Mouse (Mus musculus) urinary bladder, postnatal 36 days (tissue): ENCODE measurements around the gene Lpxn.

Source experiments
- DNase-seq, 2 experiments: peaks; one replicate each; pipeline ENCODE4 v3.0.0; 2022; ENCODE audit warnings: low spot score in 2 of 2, mixed read lengths in 1 of 2

Lpxn gene

GRCm38 (mm10) chr19:12795511-12796327 lies at the start of gene Lpxn, which contains the start of gene Zfp91:
Lpxn (plus strand) TSS chr19:12796193.
Zfp91 (minus strand) TSS chr19:12796126.
- peak; percentile 91 to 96 for DNase-seq

GRCm38 (mm10) chr19:12756286-12756685 lies 39.7 kb upstream of the Lpxn start:
- DNase-seq, result no peak

- DNase-seq, result no peak
Observed at GRCm38 (mm10) chr19:12758936-12759478, 37.0 kb upstream of the Lpxn start.

GRCm38 (mm10) chr19:12759656-12760055 lies 36.3 kb upstream of the Lpxn start:
- peak in 1 of 2 experiments; percentile 63 for DNase-seq

GRCm38 (mm10) chr19:12762212-12763130 lies 33.5 kb upstream of the Lpxn start:
- no peak for DNase-seq

GRCm38 (mm10) chr19:12765308-12765707 lies 30.7 kb upstream of the Lpxn start, which contains the start of gene Cntf:
Cntf (minus strand) TSS chr19:12765632.
- no peak for DNase-seq

GRCm38 (mm10) chr19:12770888-12771287 lies 25.1 kb upstream of the Lpxn start:
- peak; percentile 32 to 33 for DNase-seq

- DNase-seq, result no peak
Observed at GRCm38 (mm10) chr19:12780437-12780836, 15.6 kb upstream of the Lpxn start.

GRCm38 (mm10) chr19:12786803-12787395 lies 9.1 kb upstream of the Lpxn start:
- no peak for DNase-seq

- no peak for DNase-seq
Observed at GRCm38 (mm10) chr19:12787721-12788120, 8.3 kb upstream of the Lpxn start.

- no peak for DNase-seq
Observed at GRCm38 (mm10) chr19:12792374-12792773, 3.6 kb upstream of the Lpxn start.

- DNase-seq, result peak; percentile 88 to 92
Observed at GRCm38 (mm10) chr19:12794056-12795044, 1.6 kb upstream of the Lpxn start.

- DNase-seq, result no peak
Observed at GRCm38 (mm10) chr19:12795110-12795509, 883 bp upstream of the Lpxn start.

- peak; percentile 72 to 77 for DNase-seq
Observed at GRCm38 (mm10) chr19:12796328-12796931, 437 bp downstream of the Lpxn start.

GRCm38 (mm10) chr19:12797071-12797470 lies 1.1 kb downstream of the Lpxn start:
- no peak for DNase-seq

- no peak for DNase-seq
Observed at GRCm38 (mm10) chr19:12798404-12798803, 2.4 kb downstream of the Lpxn start.

- no peak for DNase-seq
Observed at GRCm38 (mm10) chr19:12799081-12799480, 3.1 kb downstream of the Lpxn start.

GRCm38 (mm10) chr19:12800621-12801020 lies 4.6 kb downstream of the Lpxn start:
- no peak for DNase-seq

GRCm38 (mm10) chr19:12801046-12801445 lies 5.1 kb downstream of the Lpxn start:
- no peak for DNase-seq

GRCm38 (mm10) chr19:12802830-12803229 lies 6.8 kb downstream of the Lpxn start:
- no peak for DNase-seq
